Mouse (Mus musculus) neutrophil, adult 5-6 weeks (primary cell): ENCODE data around the gene Ifnar2. TPM values are rescaled to one million over a fixed set of nuclear protein-coding genes. Genes with fewer than 3 reads are reported as not detected.

Experiments
- ATAC-seq: fragments of 151-379, 151-347 bp; 2 replicates; pipeline ENCODE4 v1.8.0; 2017; ENCODE audit warnings: mild to moderate bottlenecking, moderate TSS enrichment; ENCODE audit not compliant: insufficient number of reproducible peaks, poor library complexity, low FRiP score, severe bottlenecking; ENCODE audit errors: extremely low read depth
- total RNA-seq: library from RNA; stranded (forward); fragments of 200-1000 nt; gene quantifications from 2 replicates; pipeline ENCODE4 v1.2.3, GENCODE M21; 2017

Gene Ifnar2
- total RNA-seq, 1 experiment from 2014 or later = 107 TPM

- ATAC-seq = no peak
These were observed 13.0 kb downstream of the Ifnar2 start for GRCm38 (mm10) chr16:91385621-91386020.

GRCm38 (mm10) chr16:91386419-91387120, 14.0 kb downstream of the Ifnar2 start:
- ATAC-seq = no peak

GRCm38 (mm10) chr16:91387121-91387486, 14.5 kb downstream of the Ifnar2 start:
- ATAC-seq = no peak

GRCm38 (mm10) chr16:91390100-91390499, 17.5 kb downstream of the Ifnar2 start:
- 0 out of 2 replicates have a peak, but pooled peaks have one; percentile 39 for ATAC-seq

DNA sequence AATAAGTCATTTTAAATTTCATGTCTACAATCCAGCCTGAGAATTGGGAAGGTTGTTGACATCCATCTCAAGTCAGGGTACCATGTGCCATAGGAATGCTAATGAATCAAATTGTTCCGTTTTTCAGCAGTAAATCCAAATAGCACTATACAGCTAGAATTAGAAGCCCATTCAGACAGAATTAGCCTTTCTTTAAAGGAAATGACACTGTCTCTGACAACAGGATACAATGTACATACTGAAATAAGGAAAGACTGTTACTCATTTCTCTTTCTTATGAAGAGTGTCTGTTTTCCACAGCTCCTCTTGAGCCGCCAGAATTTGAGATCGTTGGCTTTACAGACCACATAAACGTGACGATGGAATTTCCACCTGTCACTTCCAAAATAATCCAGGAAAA, 18.8 kb downstream of the Ifnar2 start, which contains the start of gene Gm21970:
TSS of gene Gm21970 (plus strand) at position 301 of the 400 bp plus-strand sequence.
- no peak for ATAC-seq

DNA sequence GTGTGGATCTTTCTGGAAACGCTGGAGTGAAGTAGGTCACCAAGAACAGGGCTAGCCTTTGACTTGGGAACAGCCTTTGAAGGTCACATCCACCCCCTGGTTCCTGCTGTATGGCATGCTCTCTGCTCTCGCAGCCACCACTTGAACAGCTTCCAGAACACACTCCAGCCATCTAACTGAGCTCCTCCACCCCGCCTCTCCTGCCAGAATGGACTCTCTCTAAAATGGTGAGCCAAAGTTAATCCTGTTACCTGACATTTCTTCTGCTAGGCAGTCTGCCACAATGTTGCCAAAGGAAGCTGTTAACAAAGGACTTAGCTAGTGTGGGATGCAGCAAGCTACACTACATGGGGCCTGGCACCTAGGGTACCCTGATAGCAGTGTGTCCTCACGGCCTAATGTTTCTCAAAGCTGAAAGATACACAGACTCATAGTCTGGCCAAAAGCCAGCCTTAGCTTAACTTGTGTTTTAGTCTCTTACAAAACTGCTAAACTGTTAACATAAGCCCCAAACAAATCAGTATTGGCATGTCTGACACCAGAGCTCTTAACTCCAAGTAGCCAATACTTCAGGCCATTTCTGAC, 22.3 kb downstream of the Ifnar2 start:
- ATAC-seq = no peak

- ATAC-seq = no peak
These were observed 23.2 kb downstream of the Ifnar2 start for GRCm38 (mm10) chr16:91395633-91396392.

DNA sequence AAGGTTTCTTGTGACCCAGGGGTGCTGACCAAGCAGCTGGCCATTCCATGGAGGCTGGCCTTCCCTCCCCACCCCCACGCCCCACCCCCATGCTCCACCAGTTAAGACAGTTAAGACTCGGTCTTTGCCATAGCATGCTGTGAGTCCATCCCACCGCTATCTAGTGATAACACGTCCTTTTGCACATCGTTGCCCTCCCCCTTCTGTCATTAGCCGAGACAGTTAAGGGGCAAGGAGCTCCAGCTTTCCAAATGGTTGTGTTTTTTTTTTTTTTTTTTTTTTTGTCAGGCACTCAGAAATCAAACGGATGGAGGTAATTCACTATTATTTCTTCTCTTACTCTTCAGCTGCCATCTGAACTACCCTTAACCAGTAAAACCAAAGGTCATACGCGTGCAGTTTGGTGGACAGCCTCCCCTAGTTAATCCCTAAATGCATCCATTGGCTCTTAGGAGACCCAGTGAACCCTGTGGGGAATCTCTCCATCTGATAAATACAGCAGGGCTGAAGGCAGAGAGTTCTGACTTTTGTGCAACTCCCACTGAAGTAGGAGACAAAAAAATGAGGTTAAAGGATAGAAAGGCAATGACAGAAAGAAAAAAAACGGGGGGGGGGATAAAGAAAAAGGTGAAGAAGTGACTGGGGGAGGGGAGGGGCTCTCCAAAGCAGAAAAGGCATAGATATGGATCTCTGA, 24.4 kb downstream of the Ifnar2 start:
- ATAC-seq = no peak

- peak; percentile 92 for ATAC-seq
These were observed 25.4 kb downstream of the Ifnar2 start for GRCm38 (mm10) chr16:91398030-91398429.

- no peak for ATAC-seq
These were observed 26.4 kb downstream of the Ifnar2 start for GRCm38 (mm10) chr16:91398944-91399343.

DNA sequence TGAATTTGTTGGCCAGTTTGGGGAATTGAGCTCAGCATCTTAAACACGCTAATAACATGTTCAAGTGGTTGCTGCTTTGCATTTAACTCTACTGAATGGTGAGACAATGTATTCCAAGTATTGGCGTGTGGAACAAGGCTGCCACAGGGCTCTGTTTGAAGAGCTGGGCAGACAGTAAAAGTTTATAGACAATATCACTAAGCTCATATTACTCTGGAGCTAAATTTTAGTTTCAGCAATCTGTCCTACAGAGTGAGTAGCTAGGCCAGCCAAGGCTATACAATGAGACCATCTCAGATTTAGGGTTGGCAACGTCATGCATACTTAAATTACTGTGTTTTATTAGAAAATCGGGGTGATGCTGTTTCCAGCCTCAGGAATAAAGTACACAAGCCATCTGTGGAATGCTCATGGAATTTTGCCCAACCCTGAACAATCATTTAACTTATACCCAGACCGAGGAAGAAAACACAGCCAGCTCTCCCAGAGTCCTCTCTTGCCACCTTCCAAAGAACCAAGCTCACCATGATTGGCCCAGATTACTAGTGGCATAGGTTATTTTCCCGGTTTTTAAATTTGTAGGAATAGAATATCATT, 29.1 kb downstream of the Ifnar2 start:
- ATAC-seq = no peak

DNA sequence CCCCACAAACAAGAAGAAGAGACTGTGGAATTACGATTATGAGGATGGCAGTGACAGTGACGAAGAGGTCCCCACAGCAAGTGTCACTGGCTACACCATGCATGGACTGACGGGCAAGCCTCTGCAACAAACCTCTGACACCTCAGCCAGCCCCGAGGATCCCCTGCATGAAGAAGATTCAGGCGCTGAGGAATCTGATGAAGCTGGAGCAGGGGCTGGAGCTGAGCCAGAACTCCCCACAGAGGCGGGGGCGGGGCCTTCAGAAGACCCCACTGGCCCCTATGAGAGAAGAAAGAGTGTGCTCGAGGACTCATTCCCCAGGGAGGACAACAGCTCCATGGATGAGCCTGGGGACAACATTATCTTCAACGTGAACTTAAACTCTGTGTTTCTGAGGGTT, 31.2 kb downstream of the Ifnar2 start:
- ATAC-seq = no peak

GRCm38 (mm10) chr16:91404187-91404586, 31.6 kb downstream of the Ifnar2 start:
- no peak for ATAC-seq

DNA sequence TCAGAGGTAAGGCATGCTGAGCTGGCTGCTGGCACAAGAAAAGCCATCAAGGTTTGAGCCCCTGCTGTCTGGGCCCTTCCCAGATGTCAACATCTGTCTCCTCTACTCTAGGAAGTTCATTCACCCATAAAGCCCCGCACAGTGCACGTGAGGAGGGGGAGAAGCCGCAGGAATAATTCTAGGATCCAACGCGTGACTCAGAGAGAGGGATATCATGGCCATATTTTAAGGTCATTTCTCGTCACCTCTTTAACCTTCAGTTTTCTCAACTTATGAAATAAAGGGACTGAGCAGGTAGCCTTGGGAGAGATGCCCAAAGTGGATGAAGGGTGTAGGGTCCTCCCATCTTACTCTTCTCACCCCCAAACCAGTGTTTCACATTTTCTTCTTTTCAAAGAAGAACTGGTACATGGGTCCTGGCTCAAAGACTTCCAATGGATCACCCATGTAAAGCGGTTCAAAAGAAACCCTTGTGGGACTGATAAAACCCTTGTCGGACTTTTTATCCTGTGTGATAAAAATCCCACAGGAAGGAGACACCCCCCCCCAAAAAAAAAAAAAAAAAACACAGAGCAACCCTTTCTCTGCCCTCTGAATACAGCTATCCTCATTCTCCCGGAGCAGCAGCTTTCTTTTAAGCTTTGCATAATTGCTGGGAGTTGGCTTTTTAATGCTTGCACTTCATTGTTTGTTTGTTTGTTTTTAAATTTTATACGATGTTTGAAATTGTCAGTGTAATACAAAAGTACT, 32.4 kb downstream of the Ifnar2 start:
- ATAC-seq = no peak

DNA sequence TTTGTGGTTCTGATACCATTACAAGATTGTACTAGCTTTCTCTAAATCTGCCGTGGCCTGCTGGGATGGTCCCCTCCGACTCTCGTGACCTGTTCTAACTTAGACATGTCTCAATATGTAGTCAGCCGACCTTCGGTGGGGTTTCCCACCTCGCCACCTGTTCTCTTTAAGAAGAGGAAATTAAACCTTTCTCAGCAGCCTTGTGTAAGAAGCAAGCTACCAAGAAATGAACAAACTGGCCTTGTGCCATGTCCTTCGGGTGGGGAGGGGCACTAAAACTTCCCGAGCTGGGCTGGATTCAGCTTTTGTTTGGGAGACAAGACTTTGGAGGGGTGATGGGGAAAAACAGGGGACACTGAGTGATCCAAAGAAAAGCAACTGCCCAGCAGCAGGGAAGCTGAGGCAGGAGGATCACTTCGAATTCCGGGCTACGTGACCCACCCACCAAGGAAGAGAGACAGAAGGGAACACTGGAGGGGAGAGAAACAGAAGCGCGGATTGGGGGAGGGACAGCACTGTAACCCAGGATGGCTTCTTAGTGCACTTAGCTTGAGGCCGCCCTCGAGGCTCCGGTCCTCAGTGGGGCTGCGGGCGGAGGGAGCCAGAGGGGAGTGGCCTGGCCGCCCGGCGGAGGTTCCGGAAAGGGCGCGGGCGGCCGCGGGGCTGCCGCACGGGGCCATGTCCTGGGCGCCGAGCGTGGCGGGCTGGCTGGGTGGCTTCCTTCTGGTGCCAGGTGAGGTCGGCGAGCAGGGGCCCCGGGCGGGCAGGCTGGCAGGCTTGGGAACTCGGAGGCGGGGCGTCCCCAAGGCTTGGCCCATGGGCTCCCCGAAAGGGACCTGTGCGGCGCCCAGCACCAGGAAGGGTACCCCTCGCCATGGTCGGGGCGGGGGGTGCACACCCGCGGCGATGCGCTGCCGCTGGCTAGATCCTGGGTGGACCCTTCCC, 33.3 kb downstream of the Ifnar2 start, which contains the start of gene Il10rb:
TSS of gene Il10rb (plus strand) at position 525 of the 945 bp plus-strand sequence.
- peak; percentile 80 for ATAC-seq

- no peak; the same call in 1 of the 2 replicates for ATAC-seq
These were observed 34.1 kb downstream of the Ifnar2 start for GRCm38 (mm10) chr16:91406585-91407220.
